Mouse (Mus musculus) adrenal gland, adult 18-20 months (tissue): Measurements from ENCODE around the gene Gsto1. TPM values are rescaled to one million over a fixed set of nuclear protein-coding genes. Genes with fewer than 3 reads are reported as not detected.

ENCODE experiments used
- total RNA-seq, 2 experiments: library from RNA; stranded (reverse); gene quantifications; 1 replicate in 1 of 2; 2 replicates in 1 of 2; pipeline ENCODE4 v1.2.3; 2021

The Gsto1 gene
- total RNA-seq, 2 experiments from 2014 or later, result 82.8 to 101 TPM

Other genes with a start within 250 kb of the Gsto1 start
- not detected for gene Col17a1, start 162.9 kb upstream of the Gsto1 start, total RNA-seq
- gene Sfr1, start 123.3 kb upstream of the Gsto1 start, total RNA-seq, result 10 to 100 TPM; 66.8 to 84.5 TPM
- 1 to 10 TPM; 2.1 to 3.1 TPM for gene Gsto2, start 10.6 kb downstream of the Gsto1 start, total RNA-seq
- not detected for gene Cfap43, start 64.3 kb downstream of the Gsto1 start, total RNA-seq
- gene Itprip, start 64.3 kb downstream of the Gsto1 start, total RNA-seq, result 10 to 100 TPM; 16.8 to 17.7 TPM
- gene Cfap58, start 82.7 kb downstream of the Gsto1 start, total RNA-seq, result under 1 TPM in 1 of 2 experiments, not detected in 1; 0.10 TPM